Mouse (Mus musculus) 3T3-L1 (cell line): Measurements from ENCODE around the gene Dhx57.
"Not testable (repeated sequence)": the region's sequence is repeated elsewhere in the genome, so short reads cannot be mapped to it uniquely, and the experiment has no call there.

Experiments used
- DNase-seq: peaks from one replicate; pipeline ENCODE4 v3.0.0-alpha.2; 2015; ENCODE audit warnings: low read depth, low spot score

The Dhx57 gene

DNA sequence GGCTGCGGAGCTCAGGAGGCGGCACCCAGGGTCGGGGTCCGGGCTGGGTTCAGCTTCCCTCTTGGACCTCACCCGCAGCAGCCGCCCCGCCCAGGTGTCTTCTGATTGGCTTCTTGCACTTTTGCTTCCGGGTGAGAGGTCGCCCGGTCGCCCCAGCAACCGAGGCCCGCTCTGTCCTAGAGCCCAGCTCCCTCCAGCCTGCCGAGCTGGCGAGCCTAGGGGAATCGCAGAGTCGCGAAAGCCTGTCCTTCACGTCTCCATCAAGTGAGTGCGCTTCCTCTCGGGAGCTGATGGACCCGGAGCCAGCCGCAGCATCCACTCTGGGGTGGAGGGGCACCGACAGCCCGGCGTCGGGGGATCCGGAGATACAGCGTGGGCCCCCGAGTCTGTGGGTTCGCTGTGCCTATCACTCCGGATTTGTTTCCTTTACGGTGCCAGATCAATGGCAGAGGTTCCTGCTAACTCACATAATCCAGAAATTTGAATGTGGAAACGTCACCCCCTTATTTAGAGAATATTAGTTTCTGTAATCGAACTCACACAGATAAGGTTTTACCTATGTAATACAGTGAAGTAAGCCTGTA, at the start of gene Dhx57, which contains the start of gene Morn2:
Gene Dhx57, minus strand, starts transcription at position 403 of the 584 bp plus-strand sequence.
Gene Morn2, plus strand, starts transcription at position 130 of the 584 bp plus-strand sequence.
- peak; percentile 97 for DNase-seq

DNA sequence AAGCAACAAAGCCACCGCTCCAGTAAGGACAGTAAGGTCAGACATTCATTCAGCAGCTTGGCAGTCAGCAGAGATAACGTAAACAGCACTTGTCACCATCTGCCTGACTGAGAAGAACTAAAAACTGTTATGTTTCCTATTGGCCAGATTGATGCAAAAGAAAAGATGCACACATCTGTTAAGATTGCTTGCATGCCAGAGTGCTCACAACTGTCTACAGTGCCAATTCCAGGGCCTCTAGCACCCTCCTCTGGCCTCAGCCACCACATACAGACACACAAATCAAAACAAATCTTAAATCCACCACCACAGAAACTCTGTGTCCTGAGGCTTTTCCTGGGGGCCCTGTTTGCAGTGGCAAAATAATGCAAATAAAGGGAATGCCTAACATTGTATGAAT, 42.1 kb upstream of the Dhx57 start:
- peak; percentile 54 for DNase-seq

DNA sequence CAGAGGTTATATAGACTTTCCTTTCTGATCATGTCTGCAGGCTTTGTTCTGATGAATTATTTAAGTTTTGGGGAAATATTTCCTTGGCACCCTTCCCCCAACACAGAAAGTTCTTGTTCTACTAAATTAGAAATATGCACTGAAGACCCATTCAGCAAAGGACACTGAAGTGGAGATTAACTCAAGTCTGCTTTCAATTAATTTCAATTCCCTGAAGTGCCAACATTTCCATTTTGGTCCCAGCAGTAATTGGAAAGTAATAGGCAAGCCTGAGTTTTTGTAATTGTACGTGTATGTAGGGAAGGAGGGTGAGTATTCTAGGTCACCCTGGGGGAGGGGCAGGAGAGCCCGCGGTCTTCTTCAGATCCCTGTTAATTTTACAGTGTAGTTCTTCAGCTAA, 36.2 kb upstream of the Dhx57 start:
- DNase-seq: no peak

DNA sequence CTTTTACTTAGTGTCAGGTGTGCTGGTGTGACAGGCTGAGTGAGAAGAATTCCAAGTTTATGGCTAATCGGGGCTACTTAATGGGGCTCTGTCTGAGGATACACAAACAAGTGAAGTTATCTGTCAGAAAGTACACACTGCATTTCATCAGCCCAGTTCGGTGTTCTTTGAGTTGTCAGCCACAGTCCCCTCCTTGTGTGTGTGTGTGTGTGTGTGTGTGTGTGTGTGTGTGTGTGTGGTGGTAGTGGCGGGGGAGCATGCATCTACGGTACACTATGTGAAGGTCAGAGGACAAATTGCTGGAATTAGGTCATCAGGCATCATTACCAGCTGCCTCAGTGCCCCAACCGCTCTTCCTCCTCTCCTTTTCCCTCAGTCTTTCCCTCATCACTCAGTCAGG, 35.2 kb upstream of the Dhx57 start:
- DNase-seq: no peak

DNA sequence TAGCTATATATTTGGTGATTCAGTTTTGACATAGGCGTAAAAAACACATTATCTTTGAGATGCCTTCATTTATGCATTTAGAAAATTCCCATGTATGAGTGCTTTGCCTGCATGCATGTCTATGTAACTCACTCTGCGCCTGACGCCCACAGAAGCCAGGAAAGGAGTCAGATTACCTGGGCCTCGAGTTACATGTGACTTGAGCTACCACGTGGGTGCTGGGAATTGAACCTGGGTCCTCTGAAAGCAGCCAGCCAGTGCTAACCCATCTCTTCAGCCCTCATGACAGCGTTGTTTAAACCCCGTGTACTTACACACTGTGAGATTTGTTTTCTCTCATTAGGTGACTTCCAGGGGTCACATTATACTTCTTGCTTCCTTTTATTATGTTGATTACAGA, 34.2 kb upstream of the Dhx57 start:
- no peak for DNase-seq

DNA sequence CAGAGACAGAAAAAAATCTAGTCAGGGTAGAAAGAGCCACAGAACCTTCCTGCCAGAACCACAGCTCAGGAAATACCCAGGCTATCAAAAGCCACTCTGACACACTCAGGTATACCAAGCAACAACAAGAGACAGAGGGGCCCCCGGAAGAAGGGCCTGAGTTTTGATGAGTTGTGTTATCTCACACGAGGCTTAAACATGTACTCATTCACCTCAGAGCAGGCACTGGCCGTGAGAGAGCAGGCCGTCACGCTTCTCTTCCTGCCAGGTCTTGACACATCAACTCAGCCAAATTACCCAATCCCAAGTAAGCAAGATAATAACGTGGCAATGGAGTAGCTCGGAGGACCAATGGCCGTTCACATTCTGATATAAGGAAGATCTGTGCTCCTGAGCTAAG, 33.4 kb upstream of the Dhx57 start:
- DNase-seq: no peak

DNA sequence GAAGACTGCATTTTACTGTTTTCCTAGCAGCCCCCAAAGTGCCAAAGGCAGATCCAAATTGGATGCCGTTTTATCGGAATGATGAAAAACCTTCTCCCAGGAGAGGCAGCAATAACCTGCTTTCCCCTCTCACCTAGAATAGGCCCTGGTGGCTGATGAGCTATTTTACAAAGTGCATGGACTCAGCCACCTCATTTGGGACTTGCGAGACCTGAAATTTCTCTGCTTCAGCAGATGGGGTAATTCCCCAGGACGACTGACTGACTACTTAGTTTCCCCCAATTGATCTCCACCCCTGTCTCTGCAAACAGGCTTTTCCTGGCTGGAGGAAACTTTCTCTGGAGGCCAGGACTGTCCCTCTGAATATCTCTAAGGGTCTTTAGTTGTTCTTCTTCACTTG, 32.7 kb upstream of the Dhx57 start:
- no peak for DNase-seq

DNA sequence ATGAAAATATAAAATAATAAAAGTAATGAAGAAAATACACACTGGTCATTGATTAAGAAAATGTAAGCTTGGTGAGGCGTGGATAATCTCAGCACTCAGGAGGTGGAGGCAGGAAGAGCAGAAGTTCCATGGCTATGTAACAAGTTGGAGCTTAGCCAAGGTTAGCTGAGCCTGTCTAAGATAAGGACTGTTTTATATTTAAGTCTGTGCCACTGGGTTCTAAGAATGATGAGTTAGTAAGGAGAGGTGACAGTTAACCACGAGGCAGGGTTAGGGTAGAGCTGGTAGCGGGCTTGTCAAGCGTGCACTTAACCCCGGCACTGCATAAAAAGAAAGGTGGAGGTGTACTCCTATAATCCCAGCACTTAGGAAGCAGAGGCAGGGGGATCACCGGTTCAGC, 32.0 kb upstream of the Dhx57 start:
- DNase-seq: no peak

DNA sequence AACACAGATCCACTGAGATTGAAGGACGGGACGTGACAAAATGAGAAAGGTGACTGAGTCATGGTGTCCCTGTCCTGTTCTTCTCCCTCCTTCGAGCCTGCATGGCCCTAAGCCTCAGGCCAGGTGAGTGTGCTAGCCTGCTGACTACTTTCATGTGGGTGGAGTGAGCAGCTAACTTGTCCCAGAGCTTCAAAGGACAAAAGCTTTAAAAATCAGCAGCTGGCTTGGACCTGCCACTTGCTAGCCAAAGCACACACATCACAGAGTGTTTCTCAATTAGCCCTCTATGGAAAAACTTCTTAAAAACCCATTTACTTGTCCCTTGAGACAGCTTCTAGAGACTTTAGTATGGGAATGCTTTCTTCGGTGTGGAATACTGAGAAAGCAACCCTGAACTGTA, 22.1 kb upstream of the Dhx57 start:
- DNase-seq: no peak

DNA sequence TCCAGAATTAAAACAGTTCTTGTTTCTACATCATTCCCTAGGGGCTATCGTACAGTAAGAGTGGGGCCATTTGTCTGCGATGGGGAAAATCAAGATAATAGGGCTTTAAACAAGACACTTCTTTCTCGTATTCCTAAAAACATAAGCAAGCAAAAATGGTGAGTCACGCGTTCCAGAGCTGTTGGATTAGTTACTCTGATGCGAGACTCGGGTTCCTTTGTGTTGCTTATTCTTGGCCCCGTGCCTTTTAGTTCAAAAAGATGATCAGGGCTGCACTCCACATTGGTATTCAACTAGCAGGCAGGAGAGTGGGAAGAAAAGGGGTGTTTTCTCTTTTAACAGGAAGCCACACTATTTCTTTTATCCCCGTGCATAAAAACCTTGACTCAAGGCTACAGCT, 21.5 kb upstream of the Dhx57 start:
- DNase-seq: peak; percentile 18

DNA sequence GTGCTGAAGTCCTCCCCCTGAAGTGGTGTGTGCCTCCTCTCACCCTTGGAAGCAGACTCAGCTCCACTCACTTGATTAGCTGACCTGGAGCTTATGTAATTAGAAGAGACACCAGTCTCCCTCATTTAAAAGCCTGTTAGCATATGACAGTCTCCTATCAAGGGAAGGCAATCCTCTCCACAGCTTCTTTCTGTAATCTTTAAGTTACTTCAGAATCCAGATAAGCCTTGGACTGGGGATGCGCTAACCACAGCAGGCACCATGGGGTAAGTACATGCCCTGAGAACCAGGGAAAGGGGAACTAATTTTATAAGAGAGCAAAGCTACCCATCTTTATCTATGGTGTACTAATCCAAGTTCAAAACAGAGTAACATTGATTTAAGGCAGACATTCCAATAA, 17.0 kb upstream of the Dhx57 start, which contains the start of gene Arhgef33:
Gene Arhgef33, plus strand, starts transcription at position 157 of the 400 bp plus-strand sequence.
- no peak for DNase-seq

DNA sequence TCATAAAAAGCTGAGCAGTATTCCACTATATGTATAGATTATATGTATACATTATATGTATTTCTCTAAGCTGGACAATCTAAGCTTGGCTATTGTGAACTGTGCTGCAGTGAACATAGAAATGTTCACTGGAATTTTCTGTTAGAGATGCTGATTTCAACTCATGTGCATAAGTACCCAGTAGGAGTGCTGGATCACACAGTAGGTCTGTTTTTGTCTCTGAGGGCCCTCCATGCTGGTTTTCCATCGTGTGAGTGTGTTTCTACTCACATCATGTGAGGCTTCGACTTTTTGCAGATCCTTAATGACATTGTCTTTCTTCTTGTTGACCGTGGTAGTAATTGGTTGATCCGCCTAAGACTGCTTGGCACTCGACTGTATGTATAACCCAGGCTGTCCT, 8.6 kb upstream of the Dhx57 start:
- DNase-seq: no peak

DNA sequence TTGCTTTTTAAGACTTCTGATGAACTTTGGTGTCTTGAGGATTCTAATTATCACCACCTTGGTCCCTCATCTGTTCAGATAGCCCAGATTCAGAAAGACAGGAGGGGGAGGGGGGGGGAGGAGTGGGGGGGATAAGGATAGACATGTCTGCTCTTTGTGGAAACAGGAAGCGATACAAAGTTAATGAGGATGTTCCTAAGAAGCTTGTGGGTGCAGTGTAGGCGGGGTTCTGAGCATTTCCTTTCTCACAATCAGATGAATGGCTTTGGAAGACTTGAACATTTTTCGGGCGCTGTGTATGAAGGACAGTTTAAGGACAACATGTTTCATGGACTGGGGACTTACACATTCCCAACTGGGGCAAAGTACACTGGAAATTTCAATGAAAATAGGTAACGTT, 5.0 kb upstream of the Dhx57 start:
- no peak for DNase-seq

DNA sequence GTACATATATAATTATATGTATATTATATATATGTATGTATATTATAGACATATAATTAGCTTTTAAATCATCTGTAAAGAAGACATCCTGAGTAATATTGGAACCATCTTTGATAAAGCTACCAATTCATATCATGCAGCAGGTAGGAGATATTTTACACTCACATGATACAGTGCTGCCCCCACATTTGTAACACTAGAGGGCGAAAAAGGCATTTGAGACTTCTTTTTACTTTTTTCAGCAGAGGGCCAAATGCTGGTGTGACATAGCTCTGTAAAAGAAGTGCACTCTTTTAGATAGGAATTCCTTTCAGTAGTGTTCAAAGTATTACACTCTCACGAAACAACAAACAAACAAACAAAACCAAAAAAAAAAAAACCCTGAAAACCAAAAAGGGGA, 872 bp upstream of the Dhx57 start:
- DNase-seq: peak; percentile 88

DNA sequence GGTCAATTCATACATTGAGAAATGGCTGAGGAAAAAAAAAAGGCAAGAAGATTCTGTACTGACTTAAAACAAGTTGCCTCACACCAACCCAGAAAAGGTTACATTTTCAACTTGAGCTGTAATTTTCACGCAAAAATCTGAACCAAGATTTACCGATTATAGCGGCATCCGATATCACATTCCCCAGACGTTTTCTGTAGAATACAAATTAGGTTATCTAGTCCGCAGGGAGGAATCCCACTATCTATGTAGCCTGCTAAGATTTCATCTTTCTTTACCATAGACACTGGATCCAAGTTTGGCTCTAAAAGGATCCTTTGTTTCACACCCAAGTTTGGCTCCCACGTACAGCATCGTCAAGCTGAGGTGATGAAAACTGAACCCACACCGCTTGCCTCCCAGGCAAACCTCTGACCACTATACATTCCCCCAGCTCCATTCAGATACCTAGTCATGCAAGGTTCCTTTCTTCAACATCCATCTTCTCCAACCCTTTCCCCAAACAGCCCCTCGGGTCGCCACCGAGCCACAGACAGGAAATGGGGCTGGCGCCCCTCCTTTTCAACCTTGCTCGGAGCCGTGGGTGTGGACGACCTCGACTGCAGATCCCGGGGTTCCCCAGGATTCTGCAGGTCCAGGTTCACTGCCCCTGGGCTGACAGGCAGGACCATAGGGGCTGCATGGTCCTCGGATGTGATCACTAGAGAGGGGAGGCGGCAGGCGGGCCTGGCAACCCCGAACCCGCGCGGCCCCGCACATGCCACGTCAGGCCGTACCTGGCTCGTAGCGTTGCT, 799 bp downstream of the Dhx57 start:
- DNase-seq: peak; percentile 65

DNA sequence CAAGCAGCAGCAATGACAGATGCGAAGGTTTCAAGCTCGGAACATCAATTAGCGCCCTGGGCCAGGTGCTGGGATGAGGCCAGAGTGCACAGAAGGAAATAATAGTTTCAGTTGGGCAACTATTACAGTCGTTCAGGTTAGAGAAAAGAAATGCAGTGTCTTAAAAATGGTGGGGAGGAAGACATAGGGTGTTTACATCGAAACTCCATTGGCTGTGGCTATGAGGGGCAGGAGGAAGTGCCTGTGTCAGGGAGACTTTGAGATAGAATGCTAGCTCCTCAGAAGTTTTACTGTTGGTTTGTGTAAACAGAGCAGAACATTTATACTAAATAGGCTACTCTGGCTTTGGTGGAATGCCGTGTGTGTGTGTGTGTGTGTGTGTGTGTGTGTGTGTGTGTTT, 2.3 kb downstream of the Dhx57 start:
- no peak for DNase-seq

DNA sequence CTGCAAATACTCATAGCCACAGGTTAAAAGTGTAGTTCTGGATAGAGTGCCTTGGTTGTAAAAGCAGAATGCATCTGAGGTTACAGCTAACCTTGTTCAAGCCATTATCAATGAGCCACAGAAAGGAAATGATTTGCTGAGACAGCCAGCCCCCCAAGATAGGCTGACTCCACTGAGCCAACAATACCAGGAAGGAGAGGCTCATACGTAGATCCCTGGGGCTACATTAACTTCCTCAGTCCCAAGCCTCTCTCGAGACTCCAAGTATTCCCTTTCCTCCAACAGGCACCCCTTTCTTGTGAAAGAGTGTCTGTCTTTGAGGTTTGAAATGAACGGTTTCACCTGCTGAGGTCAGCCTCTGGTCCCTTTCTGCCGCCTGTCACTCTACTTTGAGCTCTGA, 5.8 kb downstream of the Dhx57 start:
- DNase-seq: no peak

DNA sequence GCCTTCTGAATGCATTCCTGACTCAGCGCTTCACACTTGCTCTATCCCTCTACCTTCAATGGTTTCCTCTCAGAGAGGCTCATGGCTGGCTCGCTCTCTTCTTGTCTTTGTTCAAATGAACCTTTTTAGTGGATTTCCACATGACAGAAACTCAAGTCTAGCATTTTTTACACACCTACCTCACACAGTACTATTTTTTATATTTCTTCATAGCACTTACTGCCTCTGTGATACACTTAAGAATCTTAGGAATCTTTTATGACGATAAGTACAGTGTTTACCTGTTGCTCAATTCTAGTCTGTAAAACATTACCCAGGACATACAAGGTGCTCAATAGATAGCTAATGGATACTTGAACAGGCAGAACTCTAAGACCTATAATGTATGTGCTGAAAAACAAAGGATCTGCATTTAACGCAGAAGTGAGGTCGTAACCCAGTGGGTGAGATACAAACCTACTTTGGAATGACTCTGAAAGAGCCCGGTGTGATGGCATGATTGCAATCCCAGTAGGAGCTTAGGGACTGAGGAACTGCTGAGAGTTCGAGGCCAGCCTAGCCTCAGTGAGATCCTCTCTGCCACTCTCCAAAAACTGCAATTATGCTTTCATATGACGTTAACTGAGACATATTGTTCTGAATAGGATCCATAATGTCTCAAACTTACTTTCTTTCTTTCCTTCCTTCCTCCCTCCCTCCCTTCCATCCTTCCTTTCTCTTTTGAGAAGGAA, 10.8 kb downstream of the Dhx57 start:
- no peak for DNase-seq

DNA sequence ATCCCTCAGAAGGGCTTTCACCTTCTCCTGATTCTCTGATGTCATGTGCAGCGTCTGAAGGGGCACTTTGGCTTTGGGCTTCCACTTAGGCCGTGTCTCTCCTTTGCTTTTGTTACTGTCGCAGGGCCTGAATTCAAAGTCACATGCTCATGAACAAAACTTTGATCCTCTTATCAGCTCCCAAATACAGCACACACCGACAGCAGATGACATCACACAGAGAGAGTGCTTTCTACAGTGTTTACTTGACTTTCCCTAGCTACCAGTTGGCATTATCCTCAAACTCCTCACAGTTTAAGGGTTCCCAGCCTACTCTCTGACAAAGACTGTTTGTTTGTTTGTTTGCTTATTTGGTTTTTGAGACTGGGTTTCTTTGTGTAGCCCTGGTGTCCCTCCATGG, 12.0 kb downstream of the Dhx57 start:
- DNase-seq: no peak

DNA sequence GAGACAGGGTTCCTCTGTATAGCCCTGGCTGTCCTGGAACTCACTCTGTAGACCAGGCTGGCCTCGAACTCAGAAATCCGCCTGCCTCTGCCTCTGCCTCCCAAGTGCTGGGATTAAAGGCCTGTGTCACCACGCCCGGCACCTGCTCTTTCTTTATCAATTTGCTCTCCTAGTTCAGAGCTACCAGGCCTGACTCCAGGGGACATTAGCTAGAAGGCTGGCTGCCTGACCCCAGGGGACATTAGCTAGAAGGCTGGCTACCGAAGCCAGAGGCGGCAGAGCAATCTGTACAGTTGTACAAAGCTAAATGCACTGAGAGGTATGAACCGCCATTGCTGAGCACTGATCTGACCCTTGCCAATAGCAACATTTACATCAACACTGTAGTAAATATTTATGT, 19.7 kb downstream of the Dhx57 start:
- not testable (repeated sequence) for DNase-seq

DNA sequence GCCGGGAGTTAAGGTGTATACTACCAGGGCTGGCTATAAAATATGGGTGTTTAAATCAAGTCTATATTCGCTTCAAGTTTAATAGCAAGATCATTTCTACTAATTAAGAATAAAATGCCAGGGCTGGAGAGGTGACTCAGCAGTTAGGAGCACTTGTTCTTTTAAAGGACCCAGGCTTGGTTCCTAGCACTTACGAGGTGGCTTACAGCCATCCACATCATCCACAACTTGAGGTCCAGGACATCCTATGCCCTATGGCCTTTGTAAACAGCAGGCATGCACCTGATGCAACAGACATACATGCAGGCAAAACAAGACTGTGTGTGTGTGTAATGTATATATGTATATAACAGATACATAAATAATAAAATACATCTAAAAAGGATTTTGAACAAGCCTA, 22.1 kb downstream of the Dhx57 start:
- DNase-seq: no peak

DNA sequence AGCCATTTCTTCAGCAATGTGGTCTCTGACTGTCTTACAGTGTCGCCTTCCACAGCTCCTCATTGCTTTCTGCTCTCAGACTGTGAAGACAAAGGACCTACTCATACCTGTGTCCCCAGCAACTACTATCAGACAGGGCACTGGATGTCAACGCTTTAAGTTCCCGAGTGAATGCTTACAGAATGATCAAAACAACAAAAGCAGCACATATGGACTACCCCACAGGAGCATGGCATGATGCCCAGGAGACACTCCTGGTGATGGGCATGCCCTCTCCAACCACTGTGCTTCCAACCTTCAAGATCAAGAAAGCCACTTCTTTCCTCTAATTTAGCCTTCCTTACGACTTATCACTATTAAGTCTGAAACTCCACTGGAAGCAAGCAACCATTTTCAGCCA, 23.2 kb downstream of the Dhx57 start:
- no peak for DNase-seq

DNA sequence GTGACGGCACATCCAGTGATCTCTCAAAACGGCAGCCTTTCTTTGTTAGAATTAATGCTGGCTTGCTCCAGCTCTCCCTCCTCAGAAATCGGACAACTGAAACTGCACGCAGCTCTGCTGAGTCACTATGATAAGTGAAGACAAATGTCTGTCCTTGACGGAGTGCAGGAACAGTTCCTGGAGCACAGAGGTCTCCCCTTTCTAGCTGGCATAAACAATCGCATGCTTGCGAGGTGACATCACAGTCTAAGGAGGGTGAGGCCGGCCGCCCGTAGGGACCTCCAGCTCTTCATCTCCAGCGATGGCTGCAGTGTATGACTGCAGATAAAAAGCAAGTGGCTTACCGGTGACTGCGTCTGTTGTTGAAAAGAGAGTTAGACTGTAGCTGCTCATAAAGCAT, 35.1 kb downstream of the Dhx57 start:
- DNase-seq: peak; percentile 98
